Mouse (Mus musculus) myocyte (in vitro differentiated cells): ENCODE measurements around the gene Prok2. TPM values are rescaled to one million over a fixed set of nuclear protein-coding genes. Genes with fewer than 3 reads are reported as not detected.

Experiments used
- H3K27me3 ChIP-seq: one replicate; pipeline ENCODE4 v1.6.1; 2011; ENCODE audit not compliant: control insufficient read depth, insufficient read depth, insufficient read length
- H3K36me3 ChIP-seq: one replicate; pipeline ENCODE4 v1.6.1; 2011; ENCODE audit not compliant: control insufficient read depth, insufficient read depth
- H3K4me2 ChIP-seq: one replicate; pipeline ENCODE4 v1.6.1; 2011; ENCODE audit warnings: low read depth, control low read depth
- H3K4me3 ChIP-seq: one replicate; pipeline ENCODE4 v1.5.1; 2011; ENCODE audit warnings: mild to moderate bottlenecking, control low read depth, moderate library complexity
- H3K79me2 ChIP-seq: one replicate; pipeline ENCODE4 v1.6.1; 2011; ENCODE audit not compliant: control insufficient read depth, insufficient read depth
- H3ac ChIP-seq: one replicate; pipeline ENCODE4 v1.6.1; 2011; ENCODE audit not compliant: control insufficient read depth, insufficient read length
- CEBPB ChIP-seq: IDR thresholded peaks from 2 replicates; pipeline ENCODE4 v1.6.1; 2011; ENCODE audit warnings: mild to moderate bottlenecking, moderate library complexity; ENCODE audit not compliant: poor library complexity, insufficient read depth, severe bottlenecking
- E2F4 ChIP-seq: IDR thresholded peaks from one replicate; pipeline ENCODE4 v1.6.1; 2011; ENCODE audit warnings: mild to moderate bottlenecking, control low read depth, moderate library complexity; ENCODE audit not compliant: insufficient read depth
- MAX ChIP-seq: IDR thresholded peaks from one replicate; pipeline ENCODE4 v1.6.1; 2011; ENCODE audit warnings: low read depth, mild to moderate bottlenecking, control low read depth
- MYOD1 ChIP-seq, 3 experiments: IDR thresholded peaks; one replicate each; pipeline ENCODE4 v1.6.1; 2011; ENCODE audit warnings: control low read depth in 2 of 3, low read depth in 2 of 3, mild to moderate bottlenecking in 2 of 3, moderate library complexity in 1 of 3; ENCODE audit not compliant: insufficient read length in 2 of 3, control insufficient read depth in 1 of 3
- MYOG ChIP-seq, 3 experiments: IDR thresholded peaks; one replicate each; pipeline ENCODE4 v1.6.1; 2011; ENCODE audit warnings: control low read depth in 2 of 3, low read depth in 2 of 3, mild to moderate bottlenecking in 2 of 3; ENCODE audit not compliant: insufficient read length in 2 of 3, control insufficient read depth in 1 of 3, insufficient read depth in 1 of 3
- POLR2A ChIP-seq: IDR thresholded peaks from one replicate; pipeline ENCODE4 v1.6.1; 2011; ENCODE audit warnings: low read depth, mild to moderate bottlenecking, control low read depth, moderate library complexity; ENCODE audit not compliant: insufficient read length
- POLR2AphosphoS2 ChIP-seq: IDR thresholded peaks from one replicate; pipeline ENCODE4 v1.6.1; 2011; ENCODE audit warnings: low read depth, control low read depth; ENCODE audit not compliant: insufficient read length
- REST ChIP-seq: IDR thresholded peaks from one replicate; pipeline ENCODE4 v1.6.1; 2011; ENCODE audit warnings: mild to moderate bottlenecking, control low read depth, moderate library complexity; ENCODE audit not compliant: insufficient read depth, insufficient read length
- SRF ChIP-seq: IDR thresholded peaks from one replicate; pipeline ENCODE4 v1.6.1; 2011; ENCODE audit warnings: low read depth; ENCODE audit not compliant: control insufficient read depth, insufficient read length
- TCF12 ChIP-seq: IDR thresholded peaks from one replicate; pipeline ENCODE4 v1.6.1; 2011; ENCODE audit warnings: mild to moderate bottlenecking, control low read depth; ENCODE audit not compliant: poor library complexity, insufficient read depth, severe bottlenecking
- TCF3 ChIP-seq: IDR thresholded peaks from one replicate; pipeline ENCODE4 v1.6.1; 2011; ENCODE audit warnings: low read depth, control low read depth; ENCODE audit not compliant: insufficient read length
- USF1 ChIP-seq: IDR thresholded peaks from one replicate; pipeline ENCODE4 v1.6.1; 2011; ENCODE audit warnings: low read depth, mild to moderate bottlenecking, control low read depth, moderate library complexity
- polyA plus RNA-seq: library from polyadenylated mRNA; unstranded; fragments of >200 nt; fragmentation: generic; extraction: Trizol; gene quantifications from one replicate; pipeline ENCODE4 v1.2.1, GENCODE M21; 2012; ENCODE audit warnings: missing spikeins

Gene Prok2
- polyA plus RNA-seq, 1 experiment: not detected

DNA sequence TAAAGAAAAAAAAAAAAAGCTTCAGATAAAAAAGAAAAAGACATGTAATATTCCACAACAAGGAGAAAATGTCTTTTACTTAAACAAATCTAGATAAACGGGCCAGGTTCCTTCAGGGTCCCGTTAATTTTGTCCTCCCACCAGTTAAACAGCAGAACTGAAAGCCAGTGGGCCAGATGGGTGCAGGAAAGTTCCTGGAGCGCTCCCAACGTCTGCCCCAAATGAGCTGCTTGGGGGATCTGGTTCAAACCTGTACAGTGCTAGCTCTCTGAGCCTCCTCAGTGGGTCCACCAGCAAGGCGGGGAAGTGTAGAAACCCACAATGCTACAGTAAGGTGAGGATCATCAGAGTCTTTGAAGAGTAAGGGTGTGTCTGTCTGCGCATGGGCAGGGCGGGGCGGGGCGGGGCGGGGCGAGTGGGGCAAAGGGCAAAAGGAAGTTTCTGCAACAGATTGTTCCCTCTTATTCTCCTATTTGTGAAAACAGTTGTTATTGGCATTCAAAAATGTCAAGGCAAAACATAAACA is 14.6 kb downstream of the Prok2 start:
- Histone ChIP-seq H3K79me2 (no peaks in the 10 kb centered on the region), H3K4me3 (no peak overlapping the region), H3K4me2 (no peak overlapping the region), H3K27me3 (peaks cover 26% of the 10 kb centered on the region), H3K36me3 (no peaks in the 10 kb centered on the region), H3ac (no peak overlapping the region)
- TF ChIP-seq SRF (no peak), TCF12 (no peak), MAX (no peak), E2F4 (no peak), TCF3 (no peak), POLR2A (no peak), REST (no peak), USF1 (no peak), MYOD1 (IDR thresholded peaks at IDR 0.05; ENCODE audit: control insufficient read depth in 1 of 3, insufficient read length in 2 of 3, low read depth in 2 of 3) (no peak), POLR2AphosphoS2 (no peak), CEBPB (no peak), MYOG (IDR thresholded peaks at IDR 0.05; ENCODE audit: control insufficient read depth in 1 of 3, insufficient read depth in 1 of 3, insufficient read length in 2 of 3, low read depth in 2 of 3) (no peak)

DNA sequence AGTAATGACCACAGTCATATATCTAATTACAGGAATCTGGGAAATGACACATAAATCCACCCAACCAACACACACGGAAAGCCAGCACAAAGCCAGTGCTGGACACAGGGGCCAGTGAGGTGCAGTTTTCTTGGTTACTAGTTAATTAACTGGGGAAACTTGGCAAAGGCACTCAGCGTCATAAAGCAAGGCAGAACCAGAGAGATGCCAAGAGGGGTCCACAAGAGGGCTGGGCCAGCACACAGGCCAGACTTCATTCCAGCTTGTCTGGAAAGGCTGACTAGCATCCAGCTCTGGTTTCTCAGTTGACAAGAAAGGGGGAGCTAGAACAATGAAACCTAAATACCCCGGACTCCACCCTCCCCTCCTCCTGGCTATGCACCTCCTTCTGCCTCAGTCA is 25.7 kb downstream of the Prok2 start:
- no peak for TF ChIP-seq USF1
- TF ChIP-seq REST: no peak
- TF ChIP-seq E2F4: no peak
- no peak for TF ChIP-seq POLR2A
- no peak for TF ChIP-seq MAX
- no peak for TF ChIP-seq TCF12
- TF ChIP-seq SRF: no peak
- TF ChIP-seq POLR2AphosphoS2: no peak
- no peaks in the 10 kb centered on the region for H3K79me2 ChIP-seq
- peaks cover 27% of the 10 kb centered on the region for H3K27me3 ChIP-seq
- H3K4me3 ChIP-seq: no peak overlapping the region
- H3K36me3 ChIP-seq: no peaks in the 10 kb centered on the region
- H3ac ChIP-seq: no peak overlapping the region
- no peak overlapping the region for H3K4me2 ChIP-seq

DNA sequence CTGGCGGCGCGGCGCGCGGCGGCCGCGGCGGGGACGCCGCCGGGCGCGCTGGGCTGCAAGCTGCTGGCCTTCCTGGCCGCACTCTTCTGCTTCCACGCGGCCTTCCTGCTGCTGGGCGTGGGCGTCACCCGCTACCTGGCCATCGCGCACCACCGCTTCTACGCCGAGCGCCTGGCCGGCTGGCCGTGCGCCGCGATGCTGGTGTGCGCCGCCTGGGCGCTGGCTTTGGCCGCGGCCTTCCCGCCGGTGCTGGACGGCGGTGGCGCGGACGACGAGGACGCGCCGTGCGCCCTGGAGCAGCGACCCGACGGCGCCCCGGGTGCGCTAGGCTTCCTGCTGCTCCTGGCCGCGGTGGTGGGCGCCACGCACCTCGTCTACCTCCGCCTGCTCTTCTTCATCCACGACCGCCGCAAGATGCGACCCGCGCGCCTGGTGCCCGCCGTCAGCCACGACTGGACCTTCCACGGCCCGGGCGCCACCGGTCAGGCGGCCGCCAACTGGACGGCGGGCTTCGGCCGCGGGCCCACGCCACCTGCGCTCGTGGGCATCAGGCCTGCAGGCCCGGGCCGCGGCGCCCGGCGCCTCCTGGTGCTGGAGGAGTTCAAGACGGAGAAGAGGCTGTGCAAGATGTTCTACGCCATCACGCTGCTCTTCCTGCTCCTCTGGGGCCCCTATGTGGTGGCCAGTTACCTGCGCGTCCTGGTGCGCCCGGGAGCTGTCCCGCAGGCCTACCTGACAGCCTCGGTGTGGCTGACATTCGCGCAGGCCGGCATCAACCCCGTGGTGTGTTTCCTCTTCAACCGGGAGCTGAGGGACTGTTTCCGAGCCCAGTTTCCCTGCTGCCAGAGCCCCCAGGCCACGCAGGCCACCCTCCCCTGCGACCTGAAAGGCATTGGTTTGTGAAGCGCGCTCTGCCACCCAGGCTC is 33.0 kb downstream of the Prok2 start:
- no peak for TF ChIP-seq TCF12
- no peak for TF ChIP-seq TCF3
- no peak for TF ChIP-seq POLR2A
- TF ChIP-seq E2F4: no peak
- H3K4me2 ChIP-seq: no peak overlapping the region
- H3ac ChIP-seq: no peak overlapping the region
- no peak overlapping the region for H3K4me3 ChIP-seq
- H3K27me3 ChIP-seq: peaks cover 67% of the 10 kb centered on the region
- H3K36me3 ChIP-seq: no peaks in the 10 kb centered on the region
- H3K79me2 ChIP-seq: no peaks in the 10 kb centered on the region

DNA sequence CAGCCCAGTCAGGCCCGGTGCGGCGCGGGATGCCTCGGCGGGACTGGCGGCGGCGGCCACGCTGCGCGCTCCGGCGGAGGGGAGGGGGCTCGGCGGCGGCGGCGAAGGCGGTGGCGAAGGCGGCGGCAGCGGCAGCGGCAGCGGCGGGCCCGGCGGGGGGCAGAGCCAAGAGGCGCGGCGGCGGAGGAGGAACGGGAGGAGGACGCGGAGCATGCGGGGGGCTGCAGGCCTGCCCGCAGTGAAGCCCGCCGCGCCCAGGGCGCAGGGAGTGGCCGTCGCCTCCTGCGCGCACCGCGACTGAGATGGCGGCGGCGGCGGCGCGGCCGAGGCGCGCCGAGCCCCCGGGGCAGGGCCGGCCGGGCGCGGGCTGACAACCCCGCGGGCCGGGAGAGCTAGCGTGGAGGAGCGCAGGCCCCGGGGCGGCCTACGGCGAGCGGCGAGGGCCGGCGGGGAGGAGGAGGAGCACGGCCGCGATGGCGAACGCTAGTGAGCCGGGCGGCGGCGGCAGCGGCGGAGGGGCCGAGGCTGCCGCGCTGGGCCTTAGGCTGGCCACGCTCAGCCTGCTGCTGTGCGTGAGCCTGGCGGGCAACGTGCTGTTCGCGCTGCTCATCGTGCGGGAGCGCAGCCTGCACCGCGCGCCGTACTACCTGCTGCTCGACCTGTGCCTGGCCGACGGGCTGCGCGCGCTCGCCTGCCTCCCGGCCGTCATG is 33.8 kb downstream of the Prok2 start, which contains the start of gene Gpr27:
Gpr27 (plus strand) TSS at position 474 of the 710 bp plus-strand sequence.
- no peak within 1 kb of the TSS for H3ac ChIP-seq
- H3K4me2 ChIP-seq: no peak within 1 kb of the TSS
- H3K4me3 ChIP-seq: no peak within 1 kb of the TSS
- H3K79me2 ChIP-seq: no peaks in the 10 kb centered on the region
- H3K27me3 ChIP-seq: peaks cover 61% of the 10 kb centered on the region
- TF ChIP-seq MYOG (IDR thresholded peaks at IDR 0.05; ENCODE audit: control insufficient read depth in 1 of 3, insufficient read depth in 1 of 3, insufficient read length in 2 of 3, low read depth in 2 of 3) (no peak), USF1 (no peak), MYOD1 (IDR thresholded peaks at IDR 0.05; ENCODE audit: control insufficient read depth in 1 of 3, insufficient read length in 2 of 3, low read depth in 2 of 3) (no peak), REST (no peak), TCF3 (no peak), CEBPB (no peak), POLR2AphosphoS2 (no peak), POLR2A (no peak), SRF (no peak), MAX (no peak), TCF12 (no peak)
- no peaks in the 10 kb centered on the region for H3K36me3 ChIP-seq
